Mouse (Mus musculus): ENCODE data around the gene Cdk16.

DNA sequence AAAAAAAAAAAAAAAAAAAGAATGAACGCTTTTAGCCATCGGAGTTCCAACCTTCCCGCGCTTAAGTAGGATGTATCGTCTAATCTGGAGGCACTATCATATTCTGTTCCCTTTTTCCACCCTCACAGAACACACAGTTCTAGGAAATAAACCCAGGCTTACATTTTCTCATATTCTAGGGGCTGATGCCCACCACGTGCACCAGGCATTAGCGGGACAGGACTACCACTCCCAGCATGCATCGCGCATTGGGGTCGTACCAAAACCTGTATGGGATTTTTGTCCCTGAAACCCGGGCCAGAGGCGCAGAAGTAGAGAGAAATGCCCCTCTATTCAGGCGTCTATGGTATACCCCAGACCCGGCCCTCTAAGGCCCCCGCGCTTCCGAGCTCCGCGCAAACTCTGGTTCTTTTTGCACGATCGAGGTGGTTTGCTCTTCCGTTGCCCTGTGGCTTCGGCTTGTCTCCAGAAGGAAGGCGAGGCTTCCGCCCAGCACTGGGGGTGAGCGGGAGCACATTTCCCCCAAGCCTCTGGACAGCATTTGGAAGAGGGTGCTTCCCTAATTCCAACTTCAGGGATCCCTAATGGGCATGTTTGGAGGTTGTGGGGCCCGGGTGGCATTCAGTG is 29.6 kb upstream of the Cdk16 start, which contains the start of gene Uba1:
- TF ChIP-seq POLR2A (IDR thresholded peaks at IDR 0.05; ENCODE audit: extremely low read depth, insufficient read depth, low read length) (0 out of 2 replicates have a peak, but pooled peaks have one; percentile 24), CTCF (IDR thresholded peaks at IDR 0.05; ENCODE audit: low read depth, low read length) (no peak)
